10 mouse cellular contexts compared by ENCODE assay signal in genomic region chr5:28462741-28463590, GRCm38 (mm10). TPM values are rescaled to one million over a fixed set of nuclear protein-coding genes. Genes with fewer than 3 reads are reported as not detected.
DNase-seq lines count a peak whose midpoint lies in the region; ATAC-seq and TF ChIP-seq lines count a peak whose summit lies in the region.
"Had no signal": no experiment of that assay in that cellular context is flagged by ENCODE, and none has a peak within 500 bp of the region (broad histone marks: within the 10 kb centered on the region; RNA-seq: fewer than 3 reads in every experiment).

No protein-coding gene starts in this region.

- peaks cover 100% of the 10 kb centered on the region for H3K27me3 ChIP-seq in heart, embryonic 13.5 days (replicated peaks)
- H3K27me3 ChIP-seq in forebrain, postnatal 0 days (ENCODE audit: insufficient read depth, low read length) = peaks cover 89% of the 10 kb centered on the region
- H3K27me3 ChIP-seq in neural tube, embryonic 14.5 days (ENCODE audit: control insufficient read depth, insufficient read depth, low read length) = peaks cover 92% of the 10 kb centered on the region

- no peak overlapping the region for H3K9ac ChIP-seq in heart, embryonic 13.5 days
- H3K9ac ChIP-seq in forebrain, postnatal 0 days = no peak overlapping the region
- no peak overlapping the region for H3K9ac ChIP-seq in neural tube, embryonic 14.5 days (replicated peaks; ENCODE audit: low read depth, low read length)

- H3K27ac ChIP-seq in heart, embryonic 13.5 days (replicated peaks) = no peak overlapping the region
- H3K27ac ChIP-seq in forebrain, postnatal 0 days (ENCODE audit: low read depth, low read length) = no peak overlapping the region
- H3K27ac ChIP-seq in neural tube, embryonic 14.5 days (ENCODE audit: low read depth, low read length) = no peak overlapping the region
- H3K27ac ChIP-seq: macrophage had no signal

- no peak for DNase-seq in heart, postnatal 14 days
- DNase-seq in forebrain, postnatal 0 days = peak; percentile 52
- DNase-seq in kidney, postnatal 36 days = peak; percentile 31 to 43
- no peak for DNase-seq in spleen, postnatal 36 days (ENCODE audit: low spot score in 2 of 2)
- DNase-seq in thymus, postnatal 14 days = no peak
- no peak for DNase-seq in spleen, postnatal 14 days (ENCODE audit: low spot score in 2 of 2)

- H3K36me3 ChIP-seq in heart, embryonic 13.5 days = no peaks in the 10 kb centered on the region
- H3K36me3 ChIP-seq in forebrain, postnatal 0 days (ENCODE audit: insufficient read depth) = no peaks in the 10 kb centered on the region
- H3K36me3 ChIP-seq in neural tube, embryonic 14.5 days (ENCODE audit: control insufficient read depth, insufficient read depth, low read length) = no peaks in the 10 kb centered on the region

- peak overlapping the region; percentile 92 for H3K4me2 ChIP-seq in heart, embryonic 13.5 days
- peak overlapping the region; percentile 48 for H3K4me2 ChIP-seq in forebrain, postnatal 0 days (ENCODE audit: low read depth)
- peak overlapping the region; percentile 44 for H3K4me2 ChIP-seq in neural tube, embryonic 14.5 days (ENCODE audit: low read depth, low read length)

- H3K4me3 ChIP-seq in heart, embryonic 13.5 days = peak overlapping the region; percentile 59
- H3K4me3 ChIP-seq in forebrain, postnatal 0 days (ENCODE audit: low read depth, low read length) = peak overlapping the region; percentile 55
- H3K4me3 ChIP-seq in neural tube, embryonic 14.5 days (ENCODE audit: low read depth, low read length) = peak overlapping the region; percentile 49; the same call in 1 of the 2 replicates

- intact Hi-C loops in heart, postnatal 14 days (cut with DNase I) = no loop called here

- WGBS in heart, embryonic 13.5 days = 1% methylated on average over 33 of the region's 33 CpGs
- 2% methylated on average over 33 of the region's 33 CpGs for WGBS in forebrain, postnatal 0 days
- WGBS in neural tube, embryonic 14.5 days = 1% methylated on average over 33 of the region's 33 CpGs

- no peak for TF ChIP-seq CTCF in forebrain, postnatal 0 days (IDR thresholded peaks at IDR 0.05; ENCODE audit: low read depth)

- no peak for ATAC-seq in heart, embryonic 13.5 days (ENCODE audit: extremely low read depth, insufficient number of reproducible peaks, low FRiP score, low TSS enrichment)
- ATAC-seq in forebrain, postnatal 0 days = no peak
- ATAC-seq in neural tube, embryonic 14.5 days (ENCODE audit: low read depth) = no peak

- H3K4me1 ChIP-seq in heart, embryonic 13.5 days = peaks cover 55% of the 10 kb centered on the region
- H3K4me1 ChIP-seq in forebrain, postnatal 0 days (ENCODE audit: insufficient read depth) = peaks cover 15% of the 10 kb centered on the region
- peaks cover 32% of the 10 kb centered on the region for H3K4me1 ChIP-seq in neural tube, embryonic 14.5 days (ENCODE audit: control insufficient read depth, insufficient read depth, low read length)

- no peaks in the 10 kb centered on the region for H3K9me3 ChIP-seq in heart, embryonic 13.5 days
- H3K9me3 ChIP-seq in forebrain, postnatal 0 days (ENCODE audit: low read length) = no peaks in the 10 kb centered on the region
- no peaks in the 10 kb centered on the region for H3K9me3 ChIP-seq in neural tube, embryonic 14.5 days (ENCODE audit: control insufficient read depth, low read length)

RNA-seq across cellular contexts. Expression of gene Shh, which starts 4.1 kb away (rescaled TPM):
- 0.36 and 0.57 TPM in 2 replicates for polyA plus RNA-seq in heart, embryonic 13.5 days (2015; fragmentation: Nextera tagmentation; extraction: Ambion mirVana)
- total RNA-seq in heart, postnatal 14 days (2021) = not detected
- total RNA-seq in forebrain, postnatal 0 days (2014; rRNA removed) = 1.7 and 3.0 TPM in 2 replicates
- 0.33 and 0.65 TPM in 2 replicates for polyA plus RNA-seq in forebrain, postnatal 0 days (2015; fragmentation: Nextera tagmentation; extraction: Ambion mirVana)
- polyA plus RNA-seq in neural tube, embryonic 14.5 days (2014; fragmentation: Nextera tagmentation; extraction: Ambion mirVana) = 0.68 and 0.86 TPM in 2 replicates
- total RNA-seq: ES-E14 had no signal
- polyA plus RNA-seq: macrophage had no signal

Comparison
In these comparisons a context has a peak if more than half of its experiments do, and no peak if none do; other contexts are left out.
1. DNase-seq: peak in forebrain, postnatal 0 days (single experiment) and kidney, postnatal 36 days (2 of 2); none in heart, postnatal 14 days (0 of 2), spleen, postnatal 36 days (0 of 2), thymus, postnatal 14 days (single experiment) and spleen, postnatal 14 days (0 of 2).
2. Peak in every context shown above with its lines, with median percentiles within 50 percentile points of each other: H3K4me2 ChIP-seq and H3K4me3 ChIP-seq.